Mouse (Mus musculus): ENCODE data around the gene March1. TPM values are rescaled to one million over a fixed set of nuclear protein-coding genes. Genes with fewer than 3 reads are reported as not detected.

The March1 gene
- polyA plus RNA-seq, 1 experiment, result 0.12 TPM

GRCm38 (mm10) chr8:66339551-66339950 lies 721.9 kb downstream of the March1 start:
- Histone ChIP-seq H3K4me1 (ENCODE audit: control insufficient read depth, insufficient read depth, low read length) (no peaks in the 10 kb centered on the region), H3K4me3 (ENCODE audit: insufficient read depth, low read length) (no peak overlapping the region), H3K27ac (ENCODE audit: insufficient read depth, low read length) (no peak overlapping the region)
- TF ChIP-seq CTCF (IDR thresholded peaks at IDR 0.05; ENCODE audit: borderline replicate concordance, insufficient read depth, low read length) (no peak), POLR2A (IDR thresholded peaks at IDR 0.05; ENCODE audit: low read depth, low read length) (no peak)

GRCm38 (mm10) chr8:66342928-66343327 lies 725.2 kb downstream of the March1 start:
- Histone ChIP-seq H3K27ac (ENCODE audit: insufficient read depth, low read length) (no peak overlapping the region), H3K4me1 (ENCODE audit: control insufficient read depth, insufficient read depth, low read length) (no peaks in the 10 kb centered on the region), H3K4me3 (ENCODE audit: insufficient read depth, low read length) (no peak overlapping the region)
- TF ChIP-seq POLR2A (IDR thresholded peaks at IDR 0.05; ENCODE audit: low read depth, low read length) (no peak), CTCF (IDR thresholded peaks at IDR 0.05; ENCODE audit: borderline replicate concordance, insufficient read depth, low read length) (no peak)

- Histone ChIP-seq H3K27ac (ENCODE audit: insufficient read depth, low read length) (no peak overlapping the region), H3K4me3 (ENCODE audit: insufficient read depth, low read length) (no peak overlapping the region), H3K4me1 (ENCODE audit: control insufficient read depth, insufficient read depth, low read length) (no peaks in the 10 kb centered on the region)
- TF ChIP-seq CTCF (IDR thresholded peaks at IDR 0.05; ENCODE audit: borderline replicate concordance, insufficient read depth, low read length) (no peak), POLR2A (IDR thresholded peaks at IDR 0.05; ENCODE audit: low read depth, low read length) (no peak)
Observed at GRCm38 (mm10) chr8:66362882-66363801, 745.4 kb downstream of the March1 start.

- Histone ChIP-seq H3K4me3 (ENCODE audit: insufficient read depth, low read length) (no peak overlapping the region), H3K4me1 (ENCODE audit: control insufficient read depth, insufficient read depth, low read length) (no peaks in the 10 kb centered on the region), H3K27ac (ENCODE audit: insufficient read depth, low read length) (no peak overlapping the region)
- no peak for TF ChIP-seq CTCF (IDR thresholded peaks at IDR 0.05; ENCODE audit: borderline replicate concordance, insufficient read depth, low read length)
Observed at GRCm38 (mm10) chr8:66383694-66384373, 766.1 kb downstream of the March1 start.

- Histone ChIP-seq H3K27ac (ENCODE audit: insufficient read depth, low read length) (no peak overlapping the region), H3K4me3 (ENCODE audit: insufficient read depth, low read length) (no peak overlapping the region), H3K4me1 (ENCODE audit: control insufficient read depth, insufficient read depth, low read length) (no peaks in the 10 kb centered on the region)
- TF ChIP-seq CTCF (IDR thresholded peaks at IDR 0.05; ENCODE audit: borderline replicate concordance, insufficient read depth, low read length) (no peak), POLR2A (IDR thresholded peaks at IDR 0.05; ENCODE audit: low read depth, low read length) (no peak)
Observed at GRCm38 (mm10) chr8:66386008-66386407, 768.3 kb downstream of the March1 start.

GRCm38 (mm10) chr8:66388693-66389092 lies 771.0 kb downstream of the March1 start:
- no peak overlapping the region for H3K4me3 ChIP-seq (ENCODE audit: insufficient read depth, low read length)
- no peak for TF ChIP-seq CTCF (IDR thresholded peaks at IDR 0.05; ENCODE audit: borderline replicate concordance, insufficient read depth, low read length)
- TF ChIP-seq POLR2A (IDR thresholded peaks at IDR 0.05; ENCODE audit: low read depth, low read length), result no peak
- H3K4me1 ChIP-seq (ENCODE audit: control insufficient read depth, insufficient read depth, low read length), result no peaks in the 10 kb centered on the region
- no peak overlapping the region for H3K27ac ChIP-seq (ENCODE audit: insufficient read depth, low read length)

GRCm38 (mm10) chr8:66391554-66391953 lies 773.9 kb downstream of the March1 start:
- no peak overlapping the region for H3K27ac ChIP-seq (ENCODE audit: insufficient read depth, low read length)
- no peak for TF ChIP-seq POLR2A (IDR thresholded peaks at IDR 0.05; ENCODE audit: low read depth, low read length)
- no peak for TF ChIP-seq CTCF (IDR thresholded peaks at IDR 0.05; ENCODE audit: borderline replicate concordance, insufficient read depth, low read length)
- H3K4me1 ChIP-seq (ENCODE audit: control insufficient read depth, insufficient read depth, low read length), result no peaks in the 10 kb centered on the region
- H3K4me3 ChIP-seq (ENCODE audit: insufficient read depth, low read length), result no peak overlapping the region

GRCm38 (mm10) chr8:66392900-66393299 lies 775.2 kb downstream of the March1 start:
- Histone ChIP-seq H3K27ac (ENCODE audit: insufficient read depth, low read length) (no peak overlapping the region), H3K4me3 (ENCODE audit: insufficient read depth, low read length) (no peak overlapping the region), H3K4me1 (ENCODE audit: control insufficient read depth, insufficient read depth, low read length) (no peaks in the 10 kb centered on the region)
- TF ChIP-seq CTCF (IDR thresholded peaks at IDR 0.05; ENCODE audit: borderline replicate concordance, insufficient read depth, low read length) (no peak), POLR2A (IDR thresholded peaks at IDR 0.05; ENCODE audit: low read depth, low read length) (no peak)

GRCm38 (mm10) chr8:66394148-66394547 lies 776.4 kb downstream of the March1 start:
- Histone ChIP-seq H3K4me1 (ENCODE audit: control insufficient read depth, insufficient read depth, low read length) (no peaks in the 10 kb centered on the region), H3K27ac (ENCODE audit: insufficient read depth, low read length) (no peak overlapping the region), H3K4me3 (ENCODE audit: insufficient read depth, low read length) (no peak overlapping the region)
- TF ChIP-seq CTCF (IDR thresholded peaks at IDR 0.05; ENCODE audit: borderline replicate concordance, insufficient read depth, low read length), result no peak
- TF ChIP-seq POLR2A (IDR thresholded peaks at IDR 0.05; ENCODE audit: low read depth, low read length), result no peak

- no peaks in the 10 kb centered on the region for H3K4me1 ChIP-seq (ENCODE audit: control insufficient read depth, insufficient read depth, low read length)
- no peak overlapping the region for H3K27ac ChIP-seq (ENCODE audit: insufficient read depth, low read length)
- TF ChIP-seq POLR2A (IDR thresholded peaks at IDR 0.05; ENCODE audit: low read depth, low read length) (no peak), CTCF (IDR thresholded peaks at IDR 0.05; ENCODE audit: borderline replicate concordance, insufficient read depth, low read length) (no peak)
- H3K4me3 ChIP-seq (ENCODE audit: insufficient read depth, low read length), result no peak overlapping the region
Observed at GRCm38 (mm10) chr8:66397811-66398210, 780.1 kb downstream of the March1 start.

Data from embryonic fibroblast, embryonic 13.5 days (primary cell).